Mouse (Mus musculus): ENCODE measurements around the gene Fscn1.

DNA sequence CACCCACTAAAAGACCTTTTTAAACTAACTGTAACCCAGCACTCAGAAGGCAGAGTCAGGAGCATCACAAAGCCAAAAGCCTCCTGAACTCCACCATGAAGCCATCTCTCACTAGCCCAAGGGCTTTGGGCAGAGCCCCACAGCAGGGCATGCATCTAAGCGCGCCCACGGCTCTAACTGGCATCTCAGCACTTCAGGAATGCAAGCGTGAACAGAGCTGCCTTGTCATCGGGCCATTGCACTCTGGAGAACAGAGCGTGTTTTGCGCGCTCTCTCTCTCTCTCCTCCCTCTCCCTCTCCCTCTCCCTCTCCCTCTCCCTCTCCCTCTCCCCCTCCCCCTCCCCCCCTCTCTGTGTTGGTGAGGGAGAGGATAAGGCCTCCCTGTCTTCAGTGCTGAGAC is 23.0 kb downstream of the Fscn1 start:
- TF ChIP-seq CTCF (conservative IDR thresholded peaks at IDR 0.05; ENCODE audit: insufficient read depth, insufficient read length, low read depth, low read length) (no peak), POLR2A (IDR thresholded peaks at IDR 0.05; ENCODE audit: low read depth, low read length) (no peak)
